Mouse (Mus musculus) heart, embryonic 15.5 days (tissue): ENCODE results near the gene Tmem72. TPM values are rescaled to one million over a fixed set of nuclear protein-coding genes. Genes with fewer than 3 reads are reported as not detected.

Source experiments
- ATAC-seq: fragments of 200-750 bp; cut with Nextera tagmentation; replicated peaks from 2 replicates; pipeline ENCODE4 v1.8.0; 2017; ENCODE audit warnings: low read depth, moderate TSS enrichment; ENCODE audit not compliant: insufficient number of reproducible peaks, insufficient read depth, low FRiP score
- H3K27ac ChIP-seq: fragments of 300-500 bp; sonication (generic); 2 replicates; pipeline ENCODE4 v1.5.1; 2015; ENCODE audit warnings: mild to moderate bottlenecking, inconsistent platforms
- H3K27me3 ChIP-seq: fragments of 300-500 bp; sonication (generic); 2 replicates; pipeline ENCODE4 v1.6.1; 2015; ENCODE audit warnings: inconsistent platforms
- H3K36me3 ChIP-seq: fragments of 300-500 bp; sonication (generic); 2 replicates; pipeline ENCODE4 v1.6.1; 2015; ENCODE audit warnings: mild to moderate bottlenecking, inconsistent platforms
- H3K4me1 ChIP-seq: fragments of 300-500 bp; sonication (generic); replicated peaks from 2 replicates; pipeline ENCODE4 v1.6.1; 2015; ENCODE audit warnings: inconsistent platforms
- H3K4me2 ChIP-seq: fragments of 300-500 bp; sonication (generic); 2 replicates; pipeline ENCODE4 v1.6.1; 2015; ENCODE audit warnings: inconsistent platforms, mild to moderate bottlenecking, moderate library complexity
- H3K4me3 ChIP-seq: fragments of 300-500 bp; sonication (generic); 2 replicates; pipeline ENCODE4 v1.5.1; 2015; ENCODE audit warnings: mild to moderate bottlenecking, inconsistent platforms
- H3K9ac ChIP-seq: fragments of 300-500 bp; sonication (generic); 2 replicates; pipeline ENCODE4 v1.6.1; 2015; ENCODE audit warnings: mild to moderate bottlenecking, inconsistent platforms
- H3K9me3 ChIP-seq: fragments of 300-500 bp; sonication (generic); replicated peaks from 2 replicates; pipeline ENCODE4 v1.6.1; 2016; ENCODE audit warnings: inconsistent platforms
- WGBS: fragments of 180-500 bp; shearing (Covaris S2); methylation state at CpG from one replicate; pipeline ENCODE4 v1.1.7; 2015; ENCODE audit warnings: mixed read lengths; 5-methylcytosine and 5-hydroxymethylcytosine counted together
- polyA plus RNA-seq: library from polyadenylated mRNA; unstranded; fragments of >200 nt; fragmentation: Nextera tagmentation; extraction: Ambion mirVana; gene quantifications from 2 replicates; pipeline ENCODE4 v1.2.1, GENCODE M21; 2015

The Tmem72 gene
- 0.04 and 0.08 TPM in 2 replicates for polyA plus RNA-seq

- Histone ChIP-seq H3K9me3 (no peaks in the 10 kb centered on the region), H3K4me1 (peaks cover 26% of the 10 kb centered on the region), H3K36me3 (no peaks in the 10 kb centered on the region), H3K27me3 (no peaks in the 10 kb centered on the region), H3K4me3 (no peak within 1 kb of the TSS), H3K27ac (no peak within 1 kb of the TSS), H3K4me2 (no peak within 1 kb of the TSS), H3K9ac (no peak within 1 kb of the TSS)
- 49% methylated on average over 8 of the region's 8 CpGs for WGBS
- ATAC-seq = no peak
Measured at GRCm38 (mm10) chr6:116716666-116717065, at the start of gene Tmem72. Gene Tmem72 (minus strand): TSS chr6:116716913.

DNA sequence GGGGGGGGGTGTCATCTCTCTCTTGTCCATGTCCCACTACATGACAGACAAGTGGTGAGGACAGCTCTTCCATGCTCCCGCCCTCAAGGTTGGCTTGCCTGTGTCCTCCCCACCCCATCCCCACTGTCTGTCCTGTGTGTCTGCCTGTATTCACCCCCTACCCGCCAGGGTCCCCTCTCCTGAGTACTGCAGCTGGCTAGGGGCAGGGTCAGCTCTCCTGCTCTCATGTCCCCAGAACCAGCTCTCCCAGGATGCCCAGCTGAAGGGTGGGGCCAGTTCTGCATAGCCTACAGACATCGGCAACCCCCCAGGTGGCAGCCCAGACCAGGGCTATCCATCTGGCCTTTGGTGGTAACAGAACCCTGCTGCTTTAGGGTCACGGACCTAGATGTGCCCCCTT, 47.8 kb upstream of the Tmem72 start:
- Histone ChIP-seq H3K4me2 (no peak overlapping the region), H3K27me3 (peaks cover 4% of the 10 kb centered on the region; the same call in 1 of the 2 replicates), H3K9me3 (no peaks in the 10 kb centered on the region), H3K4me1 (peaks cover 14% of the 10 kb centered on the region), H3K9ac (no peak overlapping the region), H3K27ac (no peak overlapping the region), H3K36me3 (no peaks in the 10 kb centered on the region), H3K4me3 (no peak overlapping the region)
- no peak for ATAC-seq
- 85% methylated on average over 4 of the region's 4 CpGs for WGBS

DNA sequence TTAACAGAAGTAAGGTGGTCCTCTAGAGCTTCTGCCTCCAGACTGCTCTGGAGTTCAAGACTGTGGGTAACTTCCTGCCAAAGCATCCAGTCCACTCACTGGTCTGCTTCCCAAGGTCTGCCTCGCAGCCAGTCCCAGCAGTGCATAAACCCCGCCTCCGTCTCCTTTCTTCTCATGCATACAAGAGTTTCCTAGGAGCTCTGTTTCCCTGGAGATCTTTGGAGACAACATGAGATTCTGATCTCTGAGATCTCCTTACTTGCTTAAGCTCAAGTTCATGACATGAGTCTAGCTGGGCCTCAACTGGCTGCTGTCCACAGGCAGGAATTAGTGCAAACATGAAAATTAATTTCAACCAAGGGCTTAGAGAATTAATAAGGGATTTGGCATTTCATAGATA, 45.6 kb upstream of the Tmem72 start:
- H3K4me2 ChIP-seq = no peak overlapping the region
- ATAC-seq = no peak
- no peak overlapping the region for H3K9ac ChIP-seq
- H3K36me3 ChIP-seq = no peaks in the 10 kb centered on the region
- H3K4me3 ChIP-seq = no peak overlapping the region
- WGBS = 73% methylated on average over 3 of the region's 3 CpGs
- H3K9me3 ChIP-seq = no peaks in the 10 kb centered on the region
- no peak overlapping the region for H3K27ac ChIP-seq
- H3K27me3 ChIP-seq = peaks cover 4% of the 10 kb centered on the region; the same call in 1 of the 2 replicates
- 0 out of 2 replicates have a peak, but pooled peaks cover 2% of the 10 kb centered on the region for H3K4me1 ChIP-seq

DNA sequence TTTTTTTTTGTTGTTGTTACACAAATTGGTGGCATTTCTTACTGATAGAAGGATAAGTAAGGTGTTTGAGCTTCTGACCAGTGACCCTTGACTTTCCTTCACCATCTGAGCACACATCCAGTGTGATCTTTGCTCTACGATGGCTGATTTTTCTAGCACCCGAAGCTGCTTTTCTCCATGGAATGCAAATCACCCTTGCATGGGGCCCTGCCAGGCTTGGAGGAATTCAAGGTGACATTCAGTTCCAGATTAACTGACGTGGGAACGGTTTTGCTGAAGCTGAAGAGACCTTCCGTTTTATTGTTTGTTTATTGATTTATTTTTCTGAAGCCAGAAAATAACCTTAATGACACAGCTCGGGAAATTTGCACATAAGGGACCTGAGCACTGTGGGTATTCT, 43.5 kb upstream of the Tmem72 start:
- WGBS = 55% methylated on average over 6 of the region's 6 CpGs
- H3K27me3 ChIP-seq = peaks cover 4% of the 10 kb centered on the region; the same call in 1 of the 2 replicates
- H3K9ac ChIP-seq = no peak overlapping the region
- no peak for ATAC-seq
- H3K4me2 ChIP-seq = no peak overlapping the region
- H3K9me3 ChIP-seq = no peaks in the 10 kb centered on the region
- no peak overlapping the region for H3K27ac ChIP-seq
- H3K4me1 ChIP-seq = 0 out of 2 replicates have a peak, but pooled peaks cover 2% of the 10 kb centered on the region
- H3K4me3 ChIP-seq = no peak overlapping the region
- H3K36me3 ChIP-seq = no peaks in the 10 kb centered on the region

DNA sequence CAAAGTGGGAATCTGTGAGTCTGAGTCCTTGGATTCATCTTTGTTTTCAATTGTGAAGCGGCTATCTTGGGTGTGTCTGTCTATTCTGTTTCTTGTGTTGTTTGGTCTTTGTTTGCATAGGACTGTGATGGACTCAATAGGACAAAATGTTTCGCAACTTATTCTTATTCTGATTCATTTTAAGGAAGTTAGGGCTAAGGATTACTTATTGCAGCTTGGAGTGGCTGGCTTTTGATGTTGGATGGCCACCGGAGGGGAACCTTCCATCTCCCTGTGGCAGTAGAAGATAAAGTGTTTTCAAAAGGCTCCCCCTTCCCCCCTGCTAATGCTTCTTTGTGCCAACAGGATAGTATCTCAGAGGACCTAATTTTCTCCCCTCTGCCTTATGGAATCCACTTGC, 39.7 kb upstream of the Tmem72 start:
- 83% methylated on average over 3 of the region's 3 CpGs for WGBS
- ATAC-seq = no peak
- no peak overlapping the region for H3K27ac ChIP-seq

DNA sequence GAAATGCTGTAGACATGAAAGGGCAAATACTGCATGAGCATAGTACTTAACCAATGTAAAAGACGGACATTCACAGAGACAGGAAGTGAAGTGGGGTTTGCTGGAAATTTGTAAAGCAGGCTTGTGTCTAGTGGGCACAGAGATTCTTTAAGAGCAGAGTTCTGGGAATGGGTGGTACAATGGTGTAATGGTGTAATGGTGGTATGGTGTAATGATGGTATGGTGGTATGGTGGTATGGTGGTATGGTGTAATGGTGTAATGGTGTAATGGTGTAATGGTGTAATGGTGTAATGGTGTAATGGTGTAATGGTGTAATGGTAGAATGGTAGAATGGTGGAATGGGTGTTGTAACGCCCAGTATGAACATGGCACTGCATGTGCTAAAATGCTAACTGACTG, 21.3 kb upstream of the Tmem72 start:
- no peak overlapping the region for H3K4me2 ChIP-seq
- H3K4me3 ChIP-seq = no peak overlapping the region
- no peak for ATAC-seq
- H3K27ac ChIP-seq = no peak overlapping the region
- WGBS = 75% methylated on average over 2 of the region's 2 CpGs
- no peak overlapping the region for H3K9ac ChIP-seq
- H3K9me3 ChIP-seq = no peaks in the 10 kb centered on the region
- no peaks in the 10 kb centered on the region for H3K27me3 ChIP-seq
- H3K4me1 ChIP-seq = no peaks in the 10 kb centered on the region
- H3K36me3 ChIP-seq = no peaks in the 10 kb centered on the region

More for the DNA sequence above, 39.7 kb upstream of the Tmem72 start:
- H3K27me3 ChIP-seq = no peaks in the 10 kb centered on the region
- no peak overlapping the region for H3K4me3 ChIP-seq
- no peaks in the 10 kb centered on the region for H3K36me3 ChIP-seq
- H3K9ac ChIP-seq = no peak overlapping the region
- 0 out of 2 replicates have a peak, but pooled peaks cover 2% of the 10 kb centered on the region for H3K4me1 ChIP-seq
- H3K9me3 ChIP-seq = no peaks in the 10 kb centered on the region
- H3K4me2 ChIP-seq = no peak overlapping the region

DNA sequence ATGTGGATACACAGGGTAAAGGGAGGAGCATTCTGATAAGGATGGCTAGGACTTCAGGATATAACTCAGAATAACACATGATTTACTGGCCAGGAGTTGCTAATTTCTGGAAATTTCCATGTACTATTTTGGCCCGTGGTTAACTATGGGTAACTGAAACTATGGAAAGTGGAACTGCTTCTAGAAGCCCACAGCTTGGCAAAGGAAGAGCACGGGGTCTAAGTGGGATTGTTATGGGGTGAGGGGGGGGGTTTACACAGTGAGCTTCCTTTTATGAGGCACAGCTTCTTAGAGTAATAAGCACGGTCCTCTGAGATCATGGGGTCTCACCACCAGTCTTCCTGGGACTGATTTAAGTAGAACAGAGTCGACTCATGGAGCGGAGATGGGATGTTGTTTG, 18.6 kb upstream of the Tmem72 start:
- H3K4me1 ChIP-seq = no peaks in the 10 kb centered on the region
- H3K36me3 ChIP-seq = no peaks in the 10 kb centered on the region
- no peak overlapping the region for H3K9ac ChIP-seq
- no peak overlapping the region for H3K4me3 ChIP-seq
- no peak overlapping the region for H3K27ac ChIP-seq
- H3K4me2 ChIP-seq = no peak overlapping the region
- no peaks in the 10 kb centered on the region for H3K27me3 ChIP-seq
- 77% methylated on average over 5 of the region's 5 CpGs for WGBS
- H3K9me3 ChIP-seq = no peaks in the 10 kb centered on the region
- ATAC-seq = no peak

DNA sequence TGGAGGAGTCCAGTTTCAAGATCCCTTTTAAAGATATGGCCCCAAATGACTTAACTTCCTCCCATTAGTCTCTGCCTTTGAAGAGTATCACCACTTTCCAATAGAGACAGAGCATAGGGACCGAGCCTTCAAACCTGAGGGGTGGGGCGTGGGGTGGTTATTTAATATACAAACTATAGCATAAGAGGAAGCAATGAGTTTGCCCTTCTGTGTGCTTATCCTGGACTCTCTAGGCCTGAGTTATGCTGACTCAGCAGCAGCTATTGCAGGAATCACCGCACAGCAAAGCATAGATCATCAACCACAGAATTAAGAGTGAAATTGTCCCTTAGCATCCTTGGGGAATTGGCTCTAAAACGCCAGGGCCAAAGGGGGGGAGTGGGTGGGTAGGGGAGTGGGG, 16.9 kb upstream of the Tmem72 start:
- Histone ChIP-seq H3K4me3 (no peak overlapping the region), H3K9me3 (no peaks in the 10 kb centered on the region), H3K4me2 (no peak overlapping the region), H3K4me1 (no peaks in the 10 kb centered on the region), H3K36me3 (no peaks in the 10 kb centered on the region), H3K9ac (no peak overlapping the region), H3K27ac (no peak overlapping the region), H3K27me3 (no peaks in the 10 kb centered on the region)
- no peak for ATAC-seq
- WGBS = 75% methylated on average over 4 of the region's 4 CpGs

DNA sequence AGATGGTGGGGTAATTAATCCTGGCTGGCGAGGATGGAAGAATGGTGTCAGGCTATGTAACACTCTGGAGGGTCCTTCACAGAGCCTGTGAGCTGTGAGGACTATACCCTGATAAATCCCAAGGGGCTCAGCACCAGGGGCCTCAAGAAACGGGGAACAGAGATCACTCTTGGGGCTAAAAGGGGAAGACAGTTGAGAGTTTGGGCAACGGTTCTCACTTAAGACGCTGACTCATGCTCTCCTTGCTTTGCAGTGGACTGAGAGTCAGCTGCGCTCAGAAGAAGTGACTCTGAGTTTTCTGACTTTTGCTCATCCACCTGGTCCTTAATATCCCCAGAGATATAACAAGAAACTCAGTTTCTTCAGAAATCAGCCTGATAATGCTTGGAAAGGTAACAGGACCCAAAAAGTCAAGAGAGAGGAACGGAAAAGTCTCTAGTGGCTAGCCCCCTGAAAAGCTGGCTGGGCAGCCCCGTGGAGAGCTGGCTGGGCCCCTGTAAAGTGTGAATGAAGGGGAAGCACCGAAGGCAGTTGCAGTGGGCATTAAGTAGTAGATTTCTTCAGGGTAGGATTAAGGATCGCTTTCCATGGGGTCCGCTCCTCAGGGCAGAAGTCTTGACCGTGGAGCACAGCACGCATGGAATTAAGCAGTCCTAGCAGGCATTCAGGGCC, 7.9 kb upstream of the Tmem72 start:
- H3K4me3 ChIP-seq = no peak overlapping the region
- H3K27ac ChIP-seq = no peak overlapping the region
- no peak overlapping the region for H3K4me2 ChIP-seq
- H3K9me3 ChIP-seq = no peaks in the 10 kb centered on the region
- H3K9ac ChIP-seq = no peak overlapping the region
- no peaks in the 10 kb centered on the region for H3K36me3 ChIP-seq
- no peak for ATAC-seq
- H3K27me3 ChIP-seq = no peaks in the 10 kb centered on the region
- H3K4me1 ChIP-seq = no peaks in the 10 kb centered on the region
- WGBS = 70% methylated on average over 12 of the region's 12 CpGs

DNA sequence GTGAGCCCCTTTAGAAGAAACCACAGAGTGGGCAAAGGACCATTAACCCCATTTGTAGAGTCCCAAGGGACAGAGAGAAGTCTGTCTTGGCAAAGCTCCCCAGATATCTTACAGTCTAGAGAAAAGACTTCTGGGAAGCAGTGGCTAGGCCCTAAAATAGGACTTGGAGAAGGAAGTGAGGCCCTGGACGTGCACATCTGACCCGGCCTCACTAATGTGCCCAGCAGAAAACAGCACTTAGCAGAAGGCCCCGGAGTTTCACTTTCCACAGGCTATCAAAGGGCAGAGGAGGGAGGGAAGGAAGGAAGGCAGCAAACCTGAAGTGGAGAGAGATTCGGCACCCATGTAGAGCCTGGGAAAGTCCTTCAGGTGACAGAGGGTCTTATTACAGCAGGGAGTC, 2.2 kb upstream of the Tmem72 start:
- H3K9ac ChIP-seq = no peak overlapping the region
- H3K36me3 ChIP-seq = no peaks in the 10 kb centered on the region
- no peaks in the 10 kb centered on the region for H3K27me3 ChIP-seq
- H3K4me1 ChIP-seq = peaks cover 23% of the 10 kb centered on the region
- H3K27ac ChIP-seq = no peak overlapping the region
- H3K4me3 ChIP-seq = no peak overlapping the region
- no peaks in the 10 kb centered on the region for H3K9me3 ChIP-seq
- no peak overlapping the region for H3K4me2 ChIP-seq
- WGBS = 54% methylated on average over 4 of the region's 4 CpGs
- ATAC-seq = no peak

GRCm38 (mm10) chr6:116718361-116718760, 1.6 kb upstream of the Tmem72 start:
- peaks cover 23% of the 10 kb centered on the region for H3K4me1 ChIP-seq
- no peak overlapping the region for H3K4me2 ChIP-seq
- H3K27me3 ChIP-seq = no peaks in the 10 kb centered on the region
- ATAC-seq = no peak
- H3K9me3 ChIP-seq = no peaks in the 10 kb centered on the region
- H3K9ac ChIP-seq = no peak overlapping the region
- no peak overlapping the region for H3K4me3 ChIP-seq
- no peak overlapping the region for H3K27ac ChIP-seq
- no peaks in the 10 kb centered on the region for H3K36me3 ChIP-seq
- WGBS = 88% methylated on average over 4 of the region's 4 CpGs

GRCm38 (mm10) chr6:116717851-116718250, 1.1 kb upstream of the Tmem72 start:
- peaks cover 23% of the 10 kb centered on the region for H3K4me1 ChIP-seq

More at GRCm38 (mm10) chr6:116717851-116718250, 1.1 kb upstream of the Tmem72 start:
- no peak overlapping the region for H3K27ac ChIP-seq
- H3K36me3 ChIP-seq = no peaks in the 10 kb centered on the region
- WGBS = 86% methylated on average over 7 of the region's 7 CpGs
- H3K4me3 ChIP-seq = no peak overlapping the region
- H3K4me2 ChIP-seq = no peak overlapping the region
- H3K9ac ChIP-seq = no peak overlapping the region
- H3K27me3 ChIP-seq = no peaks in the 10 kb centered on the region
- no peaks in the 10 kb centered on the region for H3K9me3 ChIP-seq
- no peak for ATAC-seq
